Comparison of ENCODE assay signal across 8 mouse cellular contexts in the genomic region with DNA sequence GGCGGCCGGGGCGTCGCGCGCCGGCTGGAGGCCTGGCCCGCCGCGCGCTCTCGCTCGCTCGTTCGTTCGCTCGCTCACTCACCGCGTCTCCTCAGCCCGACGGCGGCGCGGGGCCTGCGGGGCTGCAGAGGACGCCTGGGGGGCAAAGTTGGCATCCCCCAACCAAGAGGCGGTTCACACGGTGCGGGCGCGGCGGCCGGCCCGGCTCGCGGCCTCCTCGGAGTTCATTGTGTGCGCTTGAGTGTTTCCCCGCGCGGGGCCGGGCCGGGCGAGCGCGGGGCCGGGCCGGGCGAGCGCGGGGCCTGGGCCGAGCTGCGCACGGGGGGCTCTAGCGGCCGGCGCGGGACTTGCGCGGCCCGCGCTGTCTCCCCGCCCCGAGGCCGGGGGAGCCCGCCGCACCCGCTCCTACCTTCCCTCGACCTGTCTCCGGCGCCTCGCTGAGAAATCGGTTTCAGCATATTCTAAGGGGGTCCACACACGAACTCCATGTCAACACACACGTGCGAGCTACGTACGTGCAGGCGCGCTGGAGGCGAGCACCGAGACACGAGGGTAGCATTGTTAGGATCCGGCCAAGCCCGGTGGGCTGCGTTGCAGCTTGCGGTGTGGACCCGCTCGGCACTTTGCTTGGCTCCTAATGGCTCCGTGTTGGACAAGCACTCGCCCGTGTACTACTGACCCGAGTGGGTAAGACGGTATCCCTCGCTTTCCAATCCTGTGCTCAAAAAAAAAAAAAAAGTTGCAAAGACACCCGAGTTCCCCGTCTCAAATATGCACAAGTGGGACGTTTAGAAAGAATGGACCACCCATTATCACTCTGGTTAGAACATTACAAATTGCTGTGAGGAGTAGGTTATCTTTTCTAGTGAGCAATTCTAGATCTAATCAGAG. TPM values are rescaled to one million over a fixed set of nuclear protein-coding genes. Genes with fewer than 3 reads are reported as not detected.
DNase-seq lines count a peak whose midpoint lies in the region; ATAC-seq and TF ChIP-seq lines count a peak whose summit lies in the region.

A gene (minus strand): TSS at position 685 of the 891 bp plus-strand sequence.

- no peak for TF ChIP-seq POLR2A in olfactory bulb, adult 2 months (IDR thresholded peaks at IDR 0.05; ENCODE audit: insufficient read depth, low read depth, low read length)
- no peak for TF ChIP-seq POLR2A in thymus, adult 2 months (IDR thresholded peaks at IDR 0.05; ENCODE audit: control insufficient read depth, extremely low read depth, insufficient read depth, low read length, poor library complexity)

- peak; percentile 82 for ATAC-seq in lung, embryonic 16.5 days (ENCODE audit: low read depth)

- intact Hi-C loops in heart, postnatal 36 days (cut with DNase I): loop anchor here (5.0 to 10.0 kb wide), 4 partner anchors 63 to 770 kb away; a partner anchor contains a TSS

- no peaks in the 10 kb centered on the region for H3K9me3 ChIP-seq in ES-E14 (ENCODE audit: control insufficient read depth, insufficient read depth, low read depth, low read length)
- H3K9me3 ChIP-seq in lung, embryonic 16.5 days (ENCODE audit: control insufficient read depth, low read length): no peaks in the 10 kb centered on the region

- no peaks in the 10 kb centered on the region for H3K36me3 ChIP-seq in ES-E14 (ENCODE audit: control insufficient read depth, insufficient read depth, low read length, poor library complexity, severe bottlenecking)
- no peaks in the 10 kb centered on the region for H3K36me3 ChIP-seq in lung, embryonic 16.5 days (ENCODE audit: control insufficient read depth, insufficient read depth, low read length)
- H3K36me3 ChIP-seq in thymus, adult 2 months (ENCODE audit: control insufficient read depth, insufficient read depth, low read length): no peaks in the 10 kb centered on the region

- TF ChIP-seq CTCF in layer of hippocampus, adult 2 months (conservative IDR thresholded peaks at IDR 0.05): peak; percentile 51
- TF ChIP-seq CTCF in olfactory bulb, adult 2 months (IDR thresholded peaks at IDR 0.05; ENCODE audit: insufficient read depth, low read depth, low read length): no peak
- TF ChIP-seq CTCF in thymus, adult 2 months (IDR thresholded peaks at IDR 0.05; ENCODE audit: borderline replicate concordance, control insufficient read depth, extremely low read depth, insufficient read depth, low read length, poor library complexity): no peak

- in situ Hi-C loops in ES-E14 (cut with MboI; ENCODE audit: low sequenced_read_pairs in 2 of 2, unreplicated experiment in 2 of 2): no loop called here

- H3K4me3 ChIP-seq in ES-E14 (ENCODE audit: insufficient read depth in 1 of 2, low read depth in 1 of 2, low read length in 2 of 2, poor library complexity in 1 of 2, severe bottlenecking in 1 of 2): peak within 1 kb of the TSS; percentile 92 to 93
- peak within 1 kb of the TSS; percentile 95 for H3K4me3 ChIP-seq in layer of hippocampus, adult 2 months
- peak within 1 kb of the TSS; percentile 80 for H3K4me3 ChIP-seq in lung, embryonic 16.5 days (ENCODE audit: low read length)
- H3K4me3 ChIP-seq in olfactory bulb, adult 2 months (ENCODE audit: insufficient read depth, low read depth, low read length): peak within 1 kb of the TSS; percentile 64
- peak within 1 kb of the TSS; percentile 77 for H3K4me3 ChIP-seq in thymus, adult 2 months (ENCODE audit: control insufficient read depth, insufficient read depth, low read length)

- under 1% methylated on average over 63 of the region's 98 CpGs for WGBS in lung, embryonic 16.5 days
- under 1% methylated on average over 98 of the region's 98 CpGs for WGBS in olfactory bulb, adult 2 months
- 1% methylated on average over 98 of the region's 98 CpGs for WGBS in thymus, adult 2 months

- peak within 1 kb of the TSS; percentile 96 for H3K9ac ChIP-seq in ES-E14 (ENCODE audit: insufficient read depth, low read depth, low read length, poor library complexity, severe bottlenecking)
- H3K9ac ChIP-seq in lung, embryonic 16.5 days (ENCODE audit: low read length): peak within 1 kb of the TSS; percentile 100

- H3K27ac ChIP-seq in ES-E14 (ENCODE audit: insufficient read depth, low read depth, low read length, poor library complexity, severe bottlenecking): no peak within 1 kb of the TSS; the same call in 1 of the 2 replicates
- H3K27ac ChIP-seq in layer of hippocampus, adult 2 months: peak within 1 kb of the TSS; percentile 96
- peak within 1 kb of the TSS; percentile 99 for H3K27ac ChIP-seq in lung, embryonic 16.5 days (ENCODE audit: low read length)
- H3K27ac ChIP-seq in olfactory bulb, adult 2 months (ENCODE audit: insufficient read depth, low read depth, low read length): peak within 1 kb of the TSS; percentile 73
- peak within 1 kb of the TSS; percentile 23 for H3K27ac ChIP-seq in thymus, adult 2 months (ENCODE audit: control insufficient read depth, insufficient read depth, low read length)

- DNase-seq in ES-E14 (ENCODE audit: low read depth, low spot score): peak; percentile 20
- peak; percentile 63 for DNase-seq in cerebellum, adult 11-12 months
- DNase-seq in forelimb bud, embryonic 11.5 days (ENCODE audit: low read depth, low spot score): peak; percentile 55
- peak in 1 of 2 experiments; percentile 59 for DNase-seq in heart, postnatal 36 days
- DNase-seq in layer of hippocampus, adult 2 months (ENCODE audit: low spot score in 2 of 2): peak; percentile 24 to 45
- peak; percentile 60 for DNase-seq in thymus, adult 2 months

- peaks cover 0 to 8% of the 10 kb centered on the region in 2 experiments; a peak in 2 of 4 replicates for H3K4me1 ChIP-seq in ES-E14 (ENCODE audit: control insufficient read depth in 2 of 2, insufficient read depth in 2 of 2, low read length in 2 of 2, poor library complexity in 1 of 2)
- peaks cover 29% of the 10 kb centered on the region for H3K4me1 ChIP-seq in lung, embryonic 16.5 days (replicated peaks; ENCODE audit: control insufficient read depth, insufficient read depth, low read length)
- 0 out of 2 replicates have a peak, but pooled peaks cover 1% of the 10 kb centered on the region for H3K4me1 ChIP-seq in olfactory bulb, adult 2 months (ENCODE audit: control insufficient read depth, insufficient read depth, low read length)
- peaks cover 5% of the 10 kb centered on the region; the same call in 1 of the 2 replicates for H3K4me1 ChIP-seq in thymus, adult 2 months (replicated peaks; ENCODE audit: control insufficient read depth, insufficient read depth, low read length)

- H3K4me2 ChIP-seq in lung, embryonic 16.5 days (ENCODE audit: low read depth, low read length): peak within 1 kb of the TSS; percentile 61

- H3K27me3 ChIP-seq in lung, embryonic 16.5 days (ENCODE audit: control insufficient read depth, insufficient read depth, low read depth, low read length): no peaks in the 10 kb centered on the region
- H3K27me3 ChIP-seq in thymus, adult 2 months (ENCODE audit: control insufficient read depth, insufficient read depth, low read length): no peaks in the 10 kb centered on the region

TF ChIP-seq in ES-E14, 5 proteins besides CTCF, POLR2A, EP300 and RAD21:
- TF ChIP-seq MAFK (IDR thresholded peaks at IDR 0.05; ENCODE audit: insufficient read depth, low read depth, low read length) (no peak), CHD2 (IDR thresholded peaks at IDR 0.05; ENCODE audit: low read depth, low read length) (no peak), ZNF384 (IDR thresholded peaks at IDR 0.05; ENCODE audit: low read depth, low read length) (peak; percentile 81), HCFC1 (IDR thresholded peaks at IDR 0.05; ENCODE audit: borderline replicate concordance, insufficient read depth, low read length) (0 out of 2 replicates have a peak, but pooled peaks have one; percentile 34), ZC3H11A (IDR thresholded peaks at IDR 0.05; ENCODE audit: borderline replicate concordance, low read depth, low read length) (no peak)

RNA-seq across cellular contexts. Expression of the gene that starts here (rescaled TPM):
- total RNA-seq in ES-E14 (2012; rRNA removed): 24.3 and 29.8 TPM in 2 replicates
- 100 to 1,000 TPM; 122 to 126 TPM for total RNA-seq in heart, postnatal 36 days (2021)
- 100 to 1,000 TPM; 286 to 287 TPM for total RNA-seq in layer of hippocampus, adult 2 months (2021)
- polyA plus RNA-seq in lung, embryonic 16.5 days (2015; fragmentation: Nextera tagmentation; extraction: Ambion mirVana): 130 and 139 TPM in 2 replicates
- 105 and 373 TPM in 2 replicates for polyA plus RNA-seq in olfactory bulb, adult 2 months (2012; ENCODE audit: insufficient read depth, insufficient read length, low replicate concordance, missing spikeins)
- 60.0 and 60.8 TPM in 2 replicates for polyA plus RNA-seq in thymus, adult 2 months (2012; rRNA removed)
